In genomic region chr4:53976036-53976638, GRCm38 (mm10) we compare ENCODE assay signal across 13 mouse cellular contexts.
A peak's percentile ranks its signal among the peaks of the same experiment; 100 is the strongest.
DNase-seq lines count a peak whose midpoint lies in the region; ATAC-seq lines count a peak whose summit lies in the region.
"Had no signal": no experiment of that assay in that cellular context is flagged by ENCODE, and none has a peak within 500 bp of the region (broad histone marks: within the 10 kb centered on the region; RNA-seq: fewer than 3 reads in every experiment).

No protein-coding gene starts in this region.

- no peak overlapping the region for H3K9ac ChIP-seq in lung, embryonic 16.5 days (ENCODE audit: low read length)
- H3K9ac ChIP-seq: embryonic facial prominence, embryonic 13.5 days; liver, postnatal 0 days; neural tube, embryonic 13.5 days had no signal

- H3K9me3 ChIP-seq in lung, embryonic 16.5 days (ENCODE audit: control insufficient read depth, low read length) = no peaks in the 10 kb centered on the region
- H3K9me3 ChIP-seq: embryonic facial prominence, embryonic 13.5 days; neural tube, embryonic 13.5 days had no signal

- WGBS in lung, embryonic 16.5 days = 31% methylated on average over 12 of the region's 12 CpGs

- no peaks in the 10 kb centered on the region for H3K27me3 ChIP-seq in lung, embryonic 16.5 days (ENCODE audit: control insufficient read depth, insufficient read depth, low read depth, low read length)
- H3K27me3 ChIP-seq: embryonic facial prominence, embryonic 13.5 days; neural tube, embryonic 13.5 days had no signal

- no peak overlapping the region for H3K4me3 ChIP-seq in lung, embryonic 16.5 days (ENCODE audit: low read length)
- H3K4me3 ChIP-seq: embryonic facial prominence, embryonic 13.5 days; left cerebral cortex, adult 2 months; neural tube, embryonic 13.5 days had no signal

- H3K4me2 ChIP-seq in lung, embryonic 16.5 days (ENCODE audit: low read depth, low read length) = peak overlapping the region; percentile 19; the same call in 1 of the 2 replicates
- H3K4me2 ChIP-seq: embryonic facial prominence, embryonic 13.5 days; neural tube, embryonic 13.5 days had no signal

- peak; percentile 92 for ATAC-seq in lung, embryonic 16.5 days (ENCODE audit: low read depth)
- ATAC-seq: liver, postnatal 0 days had no signal

- DNase-seq in kidney, postnatal 10 days = peak; percentile 19
- no peak for DNase-seq in kidney, adult 8-10 months
- DNase-seq in NIH3T3 (ENCODE audit: low read depth) = peak; percentile 27
- peak; percentile 43 for DNase-seq in adrenal gland, postnatal 14 days
- DNase-seq in thymus, adult 18-20 months = no peak
- DNase-seq in frontal cortex, postnatal 36 days (ENCODE audit: low spot score in 2 of 2) = no peak
- DNase-seq: gastrocnemius, postnatal 36 days; liver, postnatal 0 days had no signal

- no peak overlapping the region for H3K27ac ChIP-seq in lung, embryonic 16.5 days (ENCODE audit: low read length)
- H3K27ac ChIP-seq: embryonic facial prominence, embryonic 13.5 days; left cerebral cortex, adult 2 months; neural tube, embryonic 13.5 days had no signal

- H3K36me3 ChIP-seq in lung, embryonic 16.5 days (ENCODE audit: control insufficient read depth, insufficient read depth, low read length) = no peaks in the 10 kb centered on the region
- H3K36me3 ChIP-seq: embryonic facial prominence, embryonic 13.5 days; G1E; neural tube, embryonic 13.5 days had no signal

- no peaks in the 10 kb centered on the region for H3K4me1 ChIP-seq in lung, embryonic 16.5 days (replicated peaks; ENCODE audit: control insufficient read depth, insufficient read depth, low read length)

Comparison
In these comparisons a context has a peak if more than half of its experiments do, and no peak if none do; other contexts are left out.
1. DNase-seq: peak in kidney, postnatal 10 days (single experiment), NIH3T3 (single experiment) and adrenal gland, postnatal 14 days (single experiment); none in kidney, adult 8-10 months (0 of 2), thymus, adult 18-20 months (0 of 2) and frontal cortex, postnatal 36 days (0 of 2).